Mouse (Mus musculus) heart, embryonic 16.5 days (tissue): ENCODE measurements around the gene Ddah1. TPM values are rescaled to one million over a fixed set of nuclear protein-coding genes. Genes with fewer than 3 reads are reported as not detected.
A peak's percentile ranks its signal among the peaks of the same experiment; 100 is the strongest.
"Not testable (repeated sequence)": the region's sequence is repeated elsewhere in the genome, so short reads cannot be mapped to it uniquely, and the experiment has no call there.

Experiments used
- ATAC-seq: fragments of 200-750 bp; cut with Nextera tagmentation; replicated peaks from 2 replicates; pipeline ENCODE4 v1.8.0; 2017; ENCODE audit warnings: moderate number of reproducible peaks; ENCODE audit not compliant: insufficient read depth, low FRiP score; ENCODE audit errors: extremely low read depth
- H3K27ac ChIP-seq: fragments of 300-500 bp; sonication (generic); 2 replicates; pipeline ENCODE4 v1.5.1; 2014; ENCODE audit warnings: mild to moderate bottlenecking, low read length, control low read depth, moderate library complexity
- H3K27me3 ChIP-seq: fragments of 300-500 bp; sonication (generic); 2 replicates; pipeline ENCODE4 v1.6.1; 2014; ENCODE audit warnings: low read length, mixed read lengths; ENCODE audit not compliant: control insufficient read depth, insufficient read depth
- H3K36me3 ChIP-seq: fragments of 300-500 bp; sonication (generic); 2 replicates; pipeline ENCODE4 v1.6.1; 2014; ENCODE audit not compliant: control insufficient read depth, insufficient read depth
- H3K4me1 ChIP-seq: fragments of 300-500 bp; sonication (generic); 2 replicates; pipeline ENCODE4 v1.6.1; 2014; ENCODE audit warnings: low read length, mixed read lengths; ENCODE audit not compliant: control insufficient read depth, insufficient read depth
- H3K4me2 ChIP-seq: fragments of 300-500 bp; sonication (generic); 2 replicates; pipeline ENCODE4 v1.6.1; 2014; ENCODE audit warnings: low read depth, mild to moderate bottlenecking, control low read depth, low read length
- H3K4me3 ChIP-seq: fragments of 300-500 bp; sonication (generic); 2 replicates; pipeline ENCODE4 v1.5.1; 2014; ENCODE audit warnings: mild to moderate bottlenecking, control low read depth, low read length
- H3K9ac ChIP-seq: fragments of 300-500 bp; sonication (generic); 2 replicates; pipeline ENCODE4 v1.6.1; 2014; ENCODE audit warnings: low read length, control low read depth
- H3K9me3 ChIP-seq: fragments of 300-500 bp; sonication (generic); replicated peaks from 2 replicates; pipeline ENCODE4 v1.6.1; 2016; ENCODE audit warnings: low read length; ENCODE audit not compliant: control insufficient read depth
- WGBS: fragments of 180-500 bp; shearing (Covaris S2); extraction: QIAGEN DNeasy Blood & Tissue Kit; methylation state at CpG from one replicate; pipeline ENCODE4 v1.1.7; 2014; 5-methylcytosine and 5-hydroxymethylcytosine counted together
- polyA plus RNA-seq: library from polyadenylated mRNA; unstranded; fragments of >200 nt; fragmentation: Nextera tagmentation; extraction: Ambion mirVana; gene quantifications from 2 replicates; pipeline ENCODE4 v1.2.1, GENCODE M21; 2015

Ddah1 gene
- polyA plus RNA-seq, 1 experiment from 2014 or later, result 17.4 TPM

DNA sequence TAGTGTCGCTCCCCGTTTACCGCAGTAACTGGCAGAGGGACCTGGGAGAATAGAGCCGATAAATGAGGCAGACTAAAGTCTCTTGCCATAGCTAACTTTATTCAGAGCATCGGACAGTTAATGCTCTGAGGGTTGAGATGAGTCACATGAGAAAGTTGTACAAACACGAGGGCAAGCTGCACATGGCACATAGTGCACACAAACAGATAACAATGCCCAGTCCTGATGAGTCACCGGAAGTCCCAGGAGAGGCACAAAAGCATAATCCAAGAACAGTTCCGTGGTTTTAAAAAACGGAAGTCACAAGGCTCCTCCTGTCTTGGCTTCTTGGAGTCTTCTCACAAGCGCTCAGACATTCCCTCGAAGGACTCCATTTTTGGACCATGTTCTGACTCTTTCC is 117.6 kb downstream of the Ddah1 start:
- ATAC-seq, result no peak

DNA sequence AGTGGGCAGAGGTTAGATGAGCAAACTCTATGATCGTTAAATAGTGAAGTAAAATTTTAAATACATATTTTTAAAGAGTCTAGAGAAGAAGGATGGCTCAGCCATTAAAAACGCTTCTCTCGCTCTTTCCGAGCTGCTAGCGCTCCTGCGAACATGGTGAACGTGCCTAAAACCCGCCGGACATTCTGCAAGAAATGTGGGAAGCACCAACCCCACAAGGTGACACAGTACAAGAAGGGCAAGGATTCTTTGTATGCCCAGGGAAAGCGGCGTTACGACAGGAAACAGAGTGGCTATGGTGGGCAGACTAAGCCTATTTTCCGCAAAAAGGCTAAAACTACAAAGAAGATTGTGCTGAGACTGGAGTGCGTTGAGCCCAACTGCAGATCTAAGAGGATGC is 120.4 kb downstream of the Ddah1 start:
- H3K27ac ChIP-seq, H3K4me3 ChIP-seq, H3K9ac ChIP-seq, H3K4me1 ChIP-seq, H3K36me3 ChIP-seq, H3K27me3 ChIP-seq, H3K4me2 ChIP-seq, ATAC-seq, H3K9me3 ChIP-seq: not testable (repeated sequence)
- 91% methylated on average over 13 of the region's 14 CpGs for whole genome bisulfite sequencing

More for the DNA sequence above, 117.6 kb downstream of the Ddah1 start:
- H3K9me3 ChIP-seq, result no peaks in the 10 kb centered on the region
- H3K4me2 ChIP-seq, result no peak overlapping the region
- no peaks in the 10 kb centered on the region for H3K36me3 ChIP-seq
- no peaks in the 10 kb centered on the region for H3K27me3 ChIP-seq
- H3K4me1 ChIP-seq, result peaks cover 11% of the 10 kb centered on the region
- H3K9ac ChIP-seq, result no peak overlapping the region
- no peak overlapping the region for H3K27ac ChIP-seq
- H3K4me3 ChIP-seq, result no peak overlapping the region
- 65% methylated on average over 11 of the region's 11 CpGs for WGBS

DNA sequence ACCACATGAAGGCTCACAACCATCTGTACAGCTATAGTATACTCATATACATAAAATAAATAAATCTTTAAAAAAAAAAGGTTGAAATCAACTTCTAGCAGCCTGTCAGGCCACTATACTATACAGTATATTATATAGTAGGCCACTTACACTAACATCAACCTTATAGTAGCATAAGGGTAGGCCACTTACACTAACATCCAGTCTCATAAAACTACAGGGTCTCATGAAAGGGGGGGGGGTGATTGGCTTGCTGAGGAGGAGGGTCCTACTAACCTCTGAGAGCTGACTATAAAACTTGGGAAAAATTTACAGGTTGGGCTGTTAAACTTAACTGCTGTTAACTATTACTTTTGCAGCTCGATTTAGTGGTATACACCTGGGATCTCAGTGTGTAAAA is 121.9 kb downstream of the Ddah1 start:
- H3K9me3 ChIP-seq, result no peaks in the 10 kb centered on the region
- 88% methylated on average over 1 of the region's 1 CpGs for WGBS
- H3K4me1 ChIP-seq, result peaks cover 2% of the 10 kb centered on the region
- no peak overlapping the region for H3K4me3 ChIP-seq
- H3K36me3 ChIP-seq, result no peaks in the 10 kb centered on the region
- no peaks in the 10 kb centered on the region for H3K27me3 ChIP-seq
- no peak overlapping the region for H3K4me2 ChIP-seq
- ATAC-seq, result no peak
- H3K9ac ChIP-seq, result no peak overlapping the region
- H3K27ac ChIP-seq, result no peak overlapping the region

DNA sequence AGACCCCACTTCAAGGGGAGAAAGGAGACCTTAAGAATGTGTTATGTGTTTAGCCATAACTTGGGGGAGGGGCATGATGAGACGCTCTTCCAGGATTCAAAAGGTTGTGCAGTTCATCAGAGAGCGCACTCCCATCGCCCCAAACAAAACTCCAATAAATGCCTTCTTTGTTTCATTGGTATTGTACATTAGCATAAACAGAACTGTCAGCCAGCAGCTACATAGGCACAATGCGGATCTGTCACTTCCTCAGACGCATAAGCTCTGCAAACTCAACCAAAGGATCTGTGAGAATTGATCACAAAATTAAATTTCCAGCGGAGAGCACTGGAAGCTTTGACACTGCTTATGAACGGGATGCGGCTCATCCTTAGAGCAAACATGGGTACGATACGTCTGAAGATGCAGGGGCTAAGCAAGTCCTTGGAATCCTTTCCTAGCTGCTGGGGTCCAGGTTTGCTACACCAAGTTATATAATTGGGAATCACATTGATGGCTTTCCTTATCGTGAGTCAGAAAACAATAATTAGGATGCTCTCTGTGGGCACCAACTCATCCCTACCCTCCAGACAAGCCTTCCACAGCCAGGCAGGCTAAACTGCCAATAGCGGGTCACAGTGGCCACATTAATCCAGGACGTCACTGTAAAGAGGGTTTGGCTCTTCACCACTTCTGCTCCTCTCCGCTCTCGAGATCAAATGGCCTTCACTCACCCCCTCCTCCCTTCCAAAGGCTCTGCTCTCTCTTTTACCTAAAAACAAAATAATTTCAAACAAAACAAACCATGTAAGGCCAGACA is 123.8 kb downstream of the Ddah1 start:
- no peak overlapping the region for H3K27ac ChIP-seq
- 89% methylated on average over 15 of the region's 15 CpGs for WGBS
- H3K4me2 ChIP-seq, result no peak overlapping the region
- no peaks in the 10 kb centered on the region for H3K36me3 ChIP-seq
- no peaks in the 10 kb centered on the region for H3K9me3 ChIP-seq
- peaks cover 14% of the 10 kb centered on the region for H3K4me1 ChIP-seq
- no peak overlapping the region for H3K4me3 ChIP-seq
- no peak overlapping the region for H3K9ac ChIP-seq
- H3K27me3 ChIP-seq, result no peaks in the 10 kb centered on the region
- no peak for ATAC-seq

DNA sequence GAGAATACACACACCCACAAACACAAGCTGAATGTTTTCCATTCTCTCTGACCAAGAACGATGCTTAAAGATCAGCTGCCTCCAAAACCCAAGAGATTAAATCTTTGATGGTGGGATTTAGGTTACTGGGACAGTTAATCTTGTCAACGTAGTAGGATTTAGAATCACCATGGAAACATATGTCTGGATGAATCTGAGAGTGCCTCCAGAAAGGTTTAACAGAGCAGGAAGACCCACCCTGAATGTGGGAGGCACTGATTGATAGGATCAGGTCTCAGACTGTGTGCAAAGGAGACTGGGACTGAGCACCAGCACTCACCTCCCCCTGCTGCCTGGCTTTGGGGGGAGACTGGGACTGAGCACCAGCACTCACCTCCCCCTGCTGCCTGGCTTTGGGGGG is 124.8 kb downstream of the Ddah1 start:
- Histone ChIP-seq H3K4me3 (no peak overlapping the region), H3K4me2 (no peak overlapping the region), H3K36me3 (no peaks in the 10 kb centered on the region), H3K9ac (no peak overlapping the region), H3K27ac (no peak overlapping the region), H3K9me3 (no peaks in the 10 kb centered on the region), H3K27me3 (no peaks in the 10 kb centered on the region), H3K4me1 (peaks cover 21% of the 10 kb centered on the region)
- 63% methylated on average over 2 of the region's 2 CpGs for WGBS
- no peak for ATAC-seq

DNA sequence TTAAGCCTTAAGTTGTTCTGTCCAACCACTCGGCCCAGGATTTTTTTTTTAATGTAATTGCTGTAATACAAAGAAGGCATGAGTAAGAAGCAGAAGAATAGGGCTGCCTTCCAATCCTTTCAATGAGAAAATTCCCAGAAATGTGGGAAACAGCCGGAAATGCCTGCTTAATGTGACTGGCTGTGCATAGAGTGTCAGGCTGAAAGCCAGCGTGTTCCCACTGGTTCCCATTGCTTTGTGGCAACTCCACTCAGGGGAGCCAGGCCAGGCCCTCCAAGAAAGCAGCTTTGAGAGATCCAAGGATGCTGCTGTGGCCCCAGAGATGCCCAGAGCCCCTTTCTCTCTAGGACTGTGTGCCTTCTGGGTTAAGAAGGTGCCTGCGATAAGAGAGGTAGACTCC is 126.9 kb downstream of the Ddah1 start:
- Histone ChIP-seq H3K27me3 (no peaks in the 10 kb centered on the region), H3K36me3 (no peaks in the 10 kb centered on the region), H3K4me1 (peaks cover 21% of the 10 kb centered on the region), H3K9me3 (no peaks in the 10 kb centered on the region), H3K4me3 (no peak overlapping the region), H3K9ac (no peak overlapping the region), H3K4me2 (no peak overlapping the region), H3K27ac (peak overlapping the region; percentile 81)
- ATAC-seq, result no peak
- 58% methylated on average over 4 of the region's 4 CpGs for WGBS

DNA sequence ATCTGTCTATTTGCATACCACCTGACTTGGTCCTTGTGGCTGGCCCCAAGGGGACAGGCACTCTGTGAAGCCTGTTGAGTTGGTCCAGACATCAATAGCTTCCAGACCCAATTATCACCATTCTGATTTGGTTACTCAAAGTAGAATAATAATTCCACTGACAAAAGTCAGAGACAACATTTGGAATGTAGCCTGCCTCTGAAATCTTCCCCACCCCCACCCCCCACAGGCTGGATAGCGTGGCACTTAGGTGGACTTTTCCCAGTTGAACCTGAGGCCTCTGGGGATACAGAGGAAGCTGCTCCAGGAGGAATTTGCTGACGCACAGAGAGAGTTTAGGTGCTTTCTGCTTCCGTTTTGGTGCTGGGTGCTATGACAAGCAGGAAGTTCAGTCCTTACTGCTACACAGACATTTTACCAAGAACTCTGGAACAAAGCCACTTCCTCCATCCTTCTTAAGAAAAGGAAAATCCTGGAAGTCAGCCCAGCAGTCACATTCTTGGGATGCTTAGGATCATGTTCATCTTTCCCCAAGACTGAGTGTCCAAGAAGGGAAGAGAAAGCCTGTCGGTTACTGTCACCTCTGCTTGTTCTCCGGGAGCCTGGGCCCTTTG is 127.5 kb downstream of the Ddah1 start:
- Histone ChIP-seq H3K4me2 (no peak overlapping the region), H3K4me1 (peaks cover 21% of the 10 kb centered on the region), H3K36me3 (no peaks in the 10 kb centered on the region), H3K4me3 (no peak overlapping the region), H3K9ac (no peak overlapping the region), H3K9me3 (no peaks in the 10 kb centered on the region), H3K27ac (peak overlapping the region; percentile 81), H3K27me3 (no peaks in the 10 kb centered on the region)
- ATAC-seq, result peak; percentile 46
- WGBS, result 23% methylated on average over 5 of the region's 5 CpGs

DNA sequence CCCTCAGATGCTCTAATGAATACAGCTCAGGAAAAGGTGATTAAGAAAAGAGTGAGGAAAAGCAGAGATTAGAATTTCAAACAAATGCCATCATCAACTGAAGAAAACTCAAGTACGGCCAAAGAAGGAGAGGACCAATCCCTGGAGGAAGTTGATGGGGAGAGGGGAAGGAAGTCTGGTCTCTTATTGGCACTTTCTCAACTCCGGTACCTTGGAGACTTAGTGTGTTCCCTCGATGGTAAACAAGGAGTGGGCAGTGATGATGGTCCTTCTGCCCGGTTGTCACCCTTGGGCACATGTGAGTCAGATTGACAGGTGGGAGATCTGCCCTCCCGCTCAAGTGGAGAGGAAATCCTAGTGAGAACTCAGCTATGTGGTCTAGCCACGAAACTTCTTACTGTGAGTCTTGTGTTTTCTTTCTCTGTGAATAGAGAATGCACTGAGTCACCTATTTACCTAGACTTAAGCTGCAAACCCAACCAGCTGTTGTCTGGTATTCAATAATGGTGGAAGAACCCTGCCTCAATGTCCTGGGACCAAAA is 129.0 kb downstream of the Ddah1 start:
- 0 out of 2 replicates have a peak overlapping the region, but pooled peaks have one; percentile 35 for H3K27ac ChIP-seq
- WGBS, result 52% methylated on average over 6 of the region's 6 CpGs
- no peak for ATAC-seq
- no peak overlapping the region for H3K4me2 ChIP-seq
- no peaks in the 10 kb centered on the region for H3K27me3 ChIP-seq
- H3K9me3 ChIP-seq, result no peaks in the 10 kb centered on the region
- H3K36me3 ChIP-seq, result no peaks in the 10 kb centered on the region
- peaks cover 21% of the 10 kb centered on the region for H3K4me1 ChIP-seq
- H3K4me3 ChIP-seq, result no peak overlapping the region
- no peak overlapping the region for H3K9ac ChIP-seq
